Mouse (Mus musculus): Measurements from ENCODE around the gene Rbms3. TPM values are rescaled to one million over a fixed set of nuclear protein-coding genes. Genes with fewer than 3 reads are reported as not detected.

Gene Rbms3
- polyA plus RNA-seq, 1 experiment from 2014 or later: 68.6 TPM

GRCm38 (mm10) chr9:117356764-117357442 is 272.8 kb downstream of the Rbms3 start:
- H3K9ac ChIP-seq (ENCODE audit: low read length): no peak overlapping the region
- H3K4me1 ChIP-seq (replicated peaks; ENCODE audit: control insufficient read depth, insufficient read depth, low read length): peaks cover 8% of the 10 kb centered on the region; the same call in 1 of the 2 replicates
- no peak overlapping the region for H3K4me2 ChIP-seq (ENCODE audit: low read length)
- no peaks in the 10 kb centered on the region for H3K27me3 ChIP-seq (replicated peaks; ENCODE audit: control insufficient read depth, insufficient read depth, low read length)
- WGBS: 41% methylated on average over 9 of the region's 9 CpGs
- H3K27ac ChIP-seq (ENCODE audit: low read depth): no peak overlapping the region
- no peak overlapping the region for H3K4me3 ChIP-seq (ENCODE audit: low read depth, low read length)
- H3K36me3 ChIP-seq (ENCODE audit: control insufficient read depth, insufficient read depth, low read length): no peaks in the 10 kb centered on the region
- DNase-seq (ENCODE audit: low spot score) (peak; percentile 51), ATAC-seq (replicated peaks; ENCODE audit: low FRiP score, low TSS enrichment, low read depth) (no peak)
- no peaks in the 10 kb centered on the region for H3K9me3 ChIP-seq (ENCODE audit: control insufficient read depth, low read length)

- WGBS: 82% methylated on average over 5 of the region's 5 CpGs
- H3K4me3 ChIP-seq (ENCODE audit: low read depth, low read length): no peak overlapping the region
- no peaks in the 10 kb centered on the region for H3K27me3 ChIP-seq (replicated peaks; ENCODE audit: control insufficient read depth, insufficient read depth, low read length)
- H3K4me2 ChIP-seq (ENCODE audit: low read length): no peak overlapping the region
- H3K9ac ChIP-seq (ENCODE audit: low read length): no peak overlapping the region
- H3K9me3 ChIP-seq (ENCODE audit: control insufficient read depth, low read length): no peaks in the 10 kb centered on the region
- DNase-seq (ENCODE audit: low spot score) (no peak), ATAC-seq (replicated peaks; ENCODE audit: low FRiP score, low TSS enrichment, low read depth) (no peak)
- H3K36me3 ChIP-seq (ENCODE audit: control insufficient read depth, insufficient read depth, low read length): no peaks in the 10 kb centered on the region
- H3K4me1 ChIP-seq (replicated peaks; ENCODE audit: control insufficient read depth, insufficient read depth, low read length): peaks cover 8% of the 10 kb centered on the region; the same call in 1 of the 2 replicates
- H3K27ac ChIP-seq (ENCODE audit: low read depth): no peak overlapping the region
These were observed 274.2 kb downstream of the Rbms3 start for GRCm38 (mm10) chr9:117355501-117355900.

GRCm38 (mm10) chr9:117342336-117342735 is 287.4 kb downstream of the Rbms3 start:
- no peaks in the 10 kb centered on the region for H3K27me3 ChIP-seq (replicated peaks; ENCODE audit: control insufficient read depth, insufficient read depth, low read length)
- DNase-seq (ENCODE audit: low spot score): no peak

GRCm38 (mm10) chr9:117330681-117331080 is 299.0 kb downstream of the Rbms3 start:
- Histone ChIP-seq H3K4me2 (ENCODE audit: low read length) (no peak overlapping the region), H3K4me1 (replicated peaks; ENCODE audit: control insufficient read depth, insufficient read depth, low read length) (no peaks in the 10 kb centered on the region), H3K27me3 (replicated peaks; ENCODE audit: control insufficient read depth, insufficient read depth, low read length) (no peaks in the 10 kb centered on the region), H3K9ac (ENCODE audit: low read length) (no peak overlapping the region), H3K9me3 (ENCODE audit: control insufficient read depth, low read length) (no peaks in the 10 kb centered on the region), H3K36me3 (ENCODE audit: control insufficient read depth, insufficient read depth, low read length) (no peaks in the 10 kb centered on the region), H3K27ac (ENCODE audit: low read depth) (no peak overlapping the region), H3K4me3 (ENCODE audit: low read depth, low read length) (no peak overlapping the region)
- WGBS: 89% methylated on average over 5 of the region's 5 CpGs
- no peak for DNase-seq (ENCODE audit: low spot score)
- no peak for ATAC-seq (replicated peaks; ENCODE audit: low FRiP score, low TSS enrichment, low read depth)

More at GRCm38 (mm10) chr9:117342336-117342735, 287.4 kb downstream of the Rbms3 start:
- H3K9ac ChIP-seq (ENCODE audit: low read length): no peak overlapping the region
- no peak overlapping the region for H3K27ac ChIP-seq (ENCODE audit: low read depth)
- H3K36me3 ChIP-seq (ENCODE audit: control insufficient read depth, insufficient read depth, low read length): no peaks in the 10 kb centered on the region
- no peak for ATAC-seq (replicated peaks; ENCODE audit: low FRiP score, low TSS enrichment, low read depth)
- H3K4me3 ChIP-seq (ENCODE audit: low read depth, low read length): no peak overlapping the region
- no peak overlapping the region for H3K4me2 ChIP-seq (ENCODE audit: low read length)
- 0 out of 2 replicates have a peak, but pooled peaks cover 3% of the 10 kb centered on the region for H3K9me3 ChIP-seq (ENCODE audit: control insufficient read depth, low read length)
- WGBS: 84% methylated on average over 4 of the region's 4 CpGs
- no peaks in the 10 kb centered on the region for H3K4me1 ChIP-seq (replicated peaks; ENCODE audit: control insufficient read depth, insufficient read depth, low read length)

- no peaks in the 10 kb centered on the region for H3K9me3 ChIP-seq (ENCODE audit: control insufficient read depth, low read length)
- no peaks in the 10 kb centered on the region for H3K36me3 ChIP-seq (ENCODE audit: control insufficient read depth, insufficient read depth, low read length)
- H3K27me3 ChIP-seq (replicated peaks; ENCODE audit: control insufficient read depth, insufficient read depth, low read length): no peaks in the 10 kb centered on the region
- no peak overlapping the region for H3K9ac ChIP-seq (ENCODE audit: low read length)
- DNase-seq (ENCODE audit: low spot score) (no peak), ATAC-seq (replicated peaks; ENCODE audit: low FRiP score, low TSS enrichment, low read depth) (no peak)
- no peak overlapping the region for H3K4me3 ChIP-seq (ENCODE audit: low read depth, low read length)
- no peak overlapping the region for H3K4me2 ChIP-seq (ENCODE audit: low read length)
- 81% methylated on average over 3 of the region's 3 CpGs for WGBS
- H3K27ac ChIP-seq (ENCODE audit: low read depth): no peak overlapping the region
- peaks cover 9% of the 10 kb centered on the region for H3K4me1 ChIP-seq (replicated peaks; ENCODE audit: control insufficient read depth, insufficient read depth, low read length)
These were observed 310.4 kb downstream of the Rbms3 start for GRCm38 (mm10) chr9:117319271-117319670.

GRCm38 (mm10) chr9:117318461-117318860 is 311.3 kb downstream of the Rbms3 start:
- H3K27me3 ChIP-seq (replicated peaks; ENCODE audit: control insufficient read depth, insufficient read depth, low read length): no peaks in the 10 kb centered on the region
- 25% methylated on average over 4 of the region's 4 CpGs for WGBS
- H3K9me3 ChIP-seq (ENCODE audit: control insufficient read depth, low read length): no peaks in the 10 kb centered on the region
- no peak overlapping the region for H3K9ac ChIP-seq (ENCODE audit: low read length)
- no peak for ATAC-seq (replicated peaks; ENCODE audit: low FRiP score, low TSS enrichment, low read depth)
- no peak overlapping the region for H3K27ac ChIP-seq (ENCODE audit: low read depth)
- H3K4me3 ChIP-seq (ENCODE audit: low read depth, low read length): no peak overlapping the region
- H3K36me3 ChIP-seq (ENCODE audit: control insufficient read depth, insufficient read depth, low read length): no peaks in the 10 kb centered on the region
- no peak overlapping the region; the same call in 1 of the 2 replicates for H3K4me2 ChIP-seq (ENCODE audit: low read length)
- peaks cover 9% of the 10 kb centered on the region for H3K4me1 ChIP-seq (replicated peaks; ENCODE audit: control insufficient read depth, insufficient read depth, low read length)
- no peak for DNase-seq (ENCODE audit: low spot score)

GRCm38 (mm10) chr9:117317251-117317650 is 312.5 kb downstream of the Rbms3 start:
- DNase-seq (ENCODE audit: low spot score) (no peak), ATAC-seq (replicated peaks; ENCODE audit: low FRiP score, low TSS enrichment, low read depth) (no peak)
- no peak overlapping the region for H3K9ac ChIP-seq (ENCODE audit: low read length)
- WGBS: 90% methylated on average over 7 of the region's 7 CpGs
- H3K4me1 ChIP-seq (replicated peaks; ENCODE audit: control insufficient read depth, insufficient read depth, low read length): peaks cover 9% of the 10 kb centered on the region
- no peaks in the 10 kb centered on the region for H3K9me3 ChIP-seq (ENCODE audit: control insufficient read depth, low read length)
- H3K4me3 ChIP-seq (ENCODE audit: low read depth, low read length): no peak overlapping the region
- no peak overlapping the region for H3K4me2 ChIP-seq (ENCODE audit: low read length)
- H3K27me3 ChIP-seq (replicated peaks; ENCODE audit: control insufficient read depth, insufficient read depth, low read length): no peaks in the 10 kb centered on the region
- H3K27ac ChIP-seq (ENCODE audit: low read depth): no peak overlapping the region
- no peaks in the 10 kb centered on the region for H3K36me3 ChIP-seq (ENCODE audit: control insufficient read depth, insufficient read depth, low read length)

GRCm38 (mm10) chr9:117313642-117314041 is 316.1 kb downstream of the Rbms3 start:
- Histone ChIP-seq H3K9me3 (ENCODE audit: control insufficient read depth, low read length) (peaks cover 3% of the 10 kb centered on the region; the same call in 1 of the 2 replicates), H3K36me3 (ENCODE audit: control insufficient read depth, insufficient read depth, low read length) (no peaks in the 10 kb centered on the region), H3K27me3 (replicated peaks; ENCODE audit: control insufficient read depth, insufficient read depth, low read length) (no peaks in the 10 kb centered on the region), H3K9ac (ENCODE audit: low read length) (no peak overlapping the region), H3K4me2 (ENCODE audit: low read length) (no peak overlapping the region), H3K4me3 (ENCODE audit: low read depth, low read length) (no peak overlapping the region), H3K27ac (ENCODE audit: low read depth) (no peak overlapping the region), H3K4me1 (replicated peaks; ENCODE audit: control insufficient read depth, insufficient read depth, low read length) (peaks cover 7% of the 10 kb centered on the region)
- ATAC-seq (replicated peaks; ENCODE audit: low FRiP score, low TSS enrichment, low read depth) (no peak), DNase-seq (ENCODE audit: low spot score) (no peak)
- WGBS: 85% methylated on average over 11 of the region's 11 CpGs

GRCm38 (mm10) chr9:117309809-117310208 is 319.9 kb downstream of the Rbms3 start:
- no peak overlapping the region for H3K27ac ChIP-seq (ENCODE audit: low read depth)
- H3K4me2 ChIP-seq (ENCODE audit: low read length): no peak overlapping the region
- H3K4me3 ChIP-seq (ENCODE audit: low read depth, low read length): no peak overlapping the region
- DNase-seq (ENCODE audit: low spot score) (no peak), ATAC-seq (replicated peaks; ENCODE audit: low FRiP score, low TSS enrichment, low read depth) (no peak)
- H3K27me3 ChIP-seq (replicated peaks; ENCODE audit: control insufficient read depth, insufficient read depth, low read length): no peaks in the 10 kb centered on the region
- H3K4me1 ChIP-seq (replicated peaks; ENCODE audit: control insufficient read depth, insufficient read depth, low read length): no peaks in the 10 kb centered on the region
- no peak overlapping the region for H3K9ac ChIP-seq (ENCODE audit: low read length)
- no peaks in the 10 kb centered on the region for H3K36me3 ChIP-seq (ENCODE audit: control insufficient read depth, insufficient read depth, low read length)
- peaks cover 3% of the 10 kb centered on the region; the same call in 1 of the 2 replicates for H3K9me3 ChIP-seq (ENCODE audit: control insufficient read depth, low read length)

Data from intestine, embryonic 14.5 days (tissue).